Mouse (Mus musculus) activated CD4-positive, CD25-positive, alpha-beta regulatory T cell (primary cell): ENCODE data around the gene Mup10. TPM values are rescaled to one million over a fixed set of nuclear protein-coding genes. Genes with fewer than 3 reads are reported as not detected.

Experiments used
- polyA plus RNA-seq, 2 experiments: library from polyadenylated mRNA; unstranded; fragments of 100-300 nt; shearing (Covaris generic); gene quantifications; one replicate each; pipeline ENCODE4 v1.2.1; 2017

Mup10 gene
- polyA plus RNA-seq = not detected

DNA sequence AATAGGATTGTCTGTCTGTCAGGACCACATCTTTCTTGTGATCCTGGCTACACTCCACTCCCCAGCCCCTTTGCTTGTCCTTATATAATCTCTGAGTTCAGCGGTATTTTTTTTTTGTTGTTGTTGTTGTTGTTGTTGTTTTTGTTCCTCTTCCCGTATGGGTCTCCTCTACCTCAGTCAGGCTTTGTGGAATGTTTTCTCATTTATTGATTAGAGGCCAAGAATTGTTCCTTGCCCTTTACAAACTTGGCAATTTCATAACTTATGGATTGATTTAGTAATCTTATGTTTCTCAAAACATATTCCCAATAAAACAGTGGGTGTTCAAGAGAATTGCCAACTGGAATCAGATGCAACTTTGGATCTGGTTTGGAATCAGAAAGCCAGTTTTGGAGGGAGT, at the start of gene Mup10:
Gene Mup10, minus strand, starts transcription at position 101 of the 400 bp plus-strand sequence.

Other genes with a start within 250 kb of the Mup10 start
- under 1 TPM in 1 of 2 experiments, not detected in 1; 0.38 TPM for gene Mup9, start 160.2 kb downstream of the Mup10 start, polyA plus RNA-seq
- under 1 TPM in 1 of 2 experiments, not detected in 1; 0.92 TPM for gene Mup1, start 80.2 kb downstream of the Mup10 start, polyA plus RNA-seq
- gene Mup11, start 80.2 kb upstream of the Mup10 start, polyA plus RNA-seq = 1 to 10 TPM in 1 of 2 experiments, not detected in 1; 1.0 TPM
- not detected for gene Mup12, start 159.1 kb upstream of the Mup10 start, polyA plus RNA-seq
- not detected for gene Mup22, start 239.3 kb upstream of the Mup10 start, polyA plus RNA-seq